Mouse (Mus musculus): ENCODE measurements around the gene Fam83b.

Fam83b gene

DNA sequence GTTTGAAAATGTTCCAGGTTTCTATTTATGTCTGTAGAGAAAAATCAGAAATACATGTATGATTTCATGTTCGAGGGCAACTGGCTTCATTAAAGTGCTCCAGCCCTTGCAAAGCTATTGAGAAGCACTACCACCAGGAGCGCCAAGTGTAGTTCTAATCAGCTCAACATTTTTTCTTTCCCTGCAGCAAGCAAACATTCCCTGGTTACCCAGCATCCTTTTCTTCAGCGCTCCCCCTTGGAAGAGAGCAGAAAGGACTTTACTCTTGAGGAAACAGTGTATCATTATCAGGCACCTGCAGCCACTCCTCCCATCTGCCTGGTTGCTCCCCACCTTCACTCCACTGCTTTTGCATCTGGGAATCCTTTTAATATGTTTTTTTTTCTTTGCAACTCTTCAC lies 45.3 kb downstream of the Fam83b start:
- in situ Hi-C loops (cut with MboI, MseI), result no loop called here

DNA sequence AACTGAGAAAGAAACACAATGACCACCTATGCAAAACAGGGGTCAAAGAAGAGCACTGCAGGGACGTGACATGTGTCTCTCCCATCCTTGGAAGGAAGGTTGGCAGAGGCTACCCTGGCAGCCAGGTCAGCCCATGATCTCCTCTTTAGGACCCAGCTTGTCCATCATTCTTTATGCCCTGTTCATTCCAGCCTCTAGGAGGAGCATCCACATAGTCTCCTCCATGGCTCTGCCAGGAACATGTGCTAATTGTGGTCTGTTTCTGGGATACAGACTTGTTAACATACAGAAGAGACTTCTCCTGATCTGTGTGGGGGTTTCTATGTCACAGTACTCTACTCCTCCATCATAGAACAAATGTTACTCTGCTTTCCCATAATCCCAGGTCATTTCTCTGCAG lies 48.3 kb downstream of the Fam83b start:
- in situ Hi-C loops (cut with MboI, MseI), result no loop called here

GRCm38 (mm10) chr9:76505650-76506049 lies 61.3 kb downstream of the Fam83b start:
- in situ Hi-C loops (cut with MboI, MseI), result no loop called here

- in situ Hi-C loops (cut with MboI, MseI), result loop anchor here (10.0 kb wide), 1 partner anchor 1375 kb away; no protein-coding TSS in a partner anchor
These were observed 77.2 kb downstream of the Fam83b start for GRCm38 (mm10) chr9:76489737-76490136.

- in situ Hi-C loops (cut with MboI, MseI), result loop anchor here (10.0 kb wide), 1 partner anchor 1385 kb away; no protein-coding TSS in a partner anchor
These were observed 86.8 kb downstream of the Fam83b start for GRCm38 (mm10) chr9:76480088-76480487.

DNA sequence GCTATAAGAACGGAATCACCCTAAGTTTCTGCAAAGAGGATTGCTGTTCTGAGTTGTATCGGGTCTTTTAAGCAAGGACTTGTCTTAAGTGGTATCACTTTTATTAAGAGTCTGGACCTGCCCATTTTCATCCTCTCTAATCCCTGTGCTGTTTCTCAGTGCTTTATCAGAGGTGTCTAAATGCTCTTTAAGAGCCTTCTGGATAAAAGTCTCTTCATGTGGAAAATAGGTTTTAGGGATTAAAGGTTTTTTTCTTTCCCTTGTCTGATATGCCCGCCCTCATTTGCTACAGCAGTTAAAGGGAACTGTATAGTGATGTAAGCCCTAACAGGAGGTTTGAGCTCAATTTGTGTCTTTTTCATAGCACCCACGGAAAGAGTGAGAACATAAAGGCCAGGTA lies 97.4 kb downstream of the Fam83b start:
- in situ Hi-C loops (cut with MboI, MseI), result no loop called here

DNA sequence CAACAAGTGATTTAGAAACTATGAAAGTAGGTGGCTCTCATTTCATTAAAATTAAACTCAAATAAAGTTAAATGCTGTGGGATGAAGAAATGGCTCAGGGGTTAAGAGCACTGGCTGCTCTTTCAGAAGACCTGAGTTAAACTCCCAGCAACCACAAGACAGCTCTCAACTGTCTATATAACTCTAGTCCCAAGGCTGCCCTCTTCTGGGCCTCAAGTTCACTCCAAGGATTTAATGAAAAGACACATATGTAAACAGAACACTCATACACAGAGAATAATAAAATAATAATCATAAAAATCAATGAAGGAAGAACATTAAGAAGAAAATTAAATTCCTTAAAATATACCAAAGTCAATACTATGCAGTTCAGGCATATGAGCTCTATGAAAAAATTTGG lies 105.4 kb downstream of the Fam83b start:
- in situ Hi-C loops (cut with MboI, MseI), result no loop called here

GRCm38 (mm10) chr9:76455703-76456102 lies 111.2 kb downstream of the Fam83b start:
- in situ Hi-C loops (cut with MboI, MseI), result no loop called here
